Mouse (Mus musculus) bone marrow, adult 2 months (tissue): Measurements from ENCODE around the gene Lbh.

Experiments
- CTCF ChIP-seq: fragments of 200-500 bp; IDR thresholded peaks from 2 replicates; pipeline ENCODE4 v1.5.1; 2011; ENCODE audit warnings: low read length, control low read depth; ENCODE audit not compliant: control insufficient read depth, insufficient read depth
- POLR2A ChIP-seq: fragments of 200-500 bp; IDR thresholded peaks from 2 replicates; pipeline ENCODE4 v1.6.1; 2011; ENCODE audit warnings: low read depth, mild to moderate bottlenecking, control low read depth, low read length, borderline replicate concordance; ENCODE audit not compliant: control insufficient read depth

- no peak for TF ChIP-seq CTCF
- TF ChIP-seq POLR2A: no peak
Measured at GRCm38 (mm10) chr17:72903921-72904421, 14.1 kb upstream of the Lbh start.
